Mouse (Mus musculus): ENCODE measurements at regions not wholly inside any gene's neighbourhood (a gene's known extent, or its start where the extent isn't known, plus 50 kb on each side); places are given as distances from the start of the nearest gene placed in this dataset.
A peak's percentile ranks its signal among the peaks of the same experiment; 100 is the strongest.

- no peak for DNase-seq (ENCODE audit: low read depth)
Observed at GRCm38 (mm10) chr7:74688116-74688702, 133.6 kb upstream of the Slco3a1 start.

DNA sequence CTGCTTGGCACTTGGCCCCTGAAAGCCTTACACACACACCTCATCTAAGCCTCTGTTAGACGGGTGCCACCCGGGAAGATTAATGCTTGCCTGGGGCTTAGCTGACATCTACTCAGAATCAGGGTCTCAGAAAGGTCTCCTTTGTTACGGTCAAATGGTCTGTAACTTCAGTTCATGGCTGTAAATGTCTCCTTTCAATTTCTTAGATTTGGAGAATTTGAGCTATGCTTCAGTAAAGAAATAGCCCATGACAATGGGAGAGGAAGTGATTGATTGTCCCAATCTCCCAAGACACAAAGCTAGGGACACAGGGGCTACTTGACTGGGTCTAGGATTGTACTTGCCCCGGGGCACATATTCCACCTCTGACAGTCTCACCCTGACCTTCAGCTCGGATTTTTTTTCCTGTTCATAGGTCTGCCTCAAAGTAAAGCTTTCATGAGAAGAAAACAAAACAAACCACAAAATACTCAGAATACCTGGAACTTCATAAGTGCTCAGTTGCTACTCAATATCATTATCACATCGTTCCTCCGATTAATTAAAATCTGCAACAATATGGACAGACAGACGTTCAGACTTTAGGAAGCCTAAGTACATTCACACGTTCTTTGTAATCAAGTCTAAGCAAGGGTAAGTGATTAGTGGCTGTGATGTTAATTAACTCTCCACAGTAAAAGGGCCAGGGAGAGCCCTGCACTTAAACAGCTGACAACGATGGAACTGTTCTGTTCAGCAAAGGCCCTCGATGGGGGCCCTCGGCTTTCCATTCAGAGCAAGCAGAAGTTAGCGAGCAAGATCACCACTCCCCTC, 132.9 kb upstream of the Slco3a1 start:
- no peak for DNase-seq (ENCODE audit: low read depth)

DNA sequence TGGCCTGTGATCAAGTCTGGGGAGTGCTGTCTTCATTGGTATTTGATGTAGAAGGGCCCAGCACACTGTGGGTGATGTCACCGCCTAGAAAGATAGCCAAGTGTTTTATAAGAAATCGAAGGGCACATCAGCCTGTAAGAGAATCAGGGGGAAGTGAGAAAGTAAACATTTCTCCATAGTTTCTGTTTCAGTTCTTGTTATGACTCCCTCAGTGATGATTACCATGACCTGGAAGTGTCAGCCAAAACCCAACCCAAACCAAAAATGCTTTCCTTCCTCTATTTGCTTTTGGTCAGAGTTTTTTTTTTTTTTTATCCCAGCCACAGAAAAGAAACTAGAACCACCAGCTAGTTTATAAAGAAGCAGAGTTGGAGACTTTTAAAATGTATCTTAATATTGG, 129.4 kb upstream of the Slco3a1 start:
- no peak for DNase-seq (ENCODE audit: low read depth)

DNA sequence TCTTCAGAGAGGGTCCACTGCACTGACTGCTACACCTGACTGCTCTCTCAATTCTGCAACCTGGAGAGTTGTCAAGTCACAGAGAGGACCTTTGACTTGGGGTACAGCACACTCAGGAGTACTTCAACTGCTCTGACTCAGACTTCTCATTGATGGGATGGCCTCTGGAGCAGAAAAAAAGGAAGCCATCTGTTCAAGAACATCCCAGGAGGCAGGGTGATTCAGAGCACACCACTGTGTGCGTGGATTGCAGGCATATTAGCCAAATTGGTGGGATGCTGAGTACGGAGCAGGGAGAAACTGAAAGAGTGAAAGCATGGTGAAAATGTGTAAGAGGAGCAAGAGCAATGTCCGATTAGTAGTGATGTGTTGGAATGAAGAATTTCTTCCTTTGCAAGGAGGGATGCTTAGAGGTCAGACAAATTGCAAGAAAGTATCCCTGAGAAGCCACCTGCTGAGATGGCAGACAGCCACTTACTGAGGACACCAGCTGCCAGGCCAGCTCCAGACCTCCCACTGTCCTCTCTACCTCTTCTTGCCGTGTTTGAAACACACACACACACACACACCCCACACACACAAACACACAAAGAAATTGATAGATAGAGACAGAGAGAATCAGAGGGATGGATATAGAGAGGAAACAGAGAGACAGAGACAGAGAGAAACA, 119.2 kb upstream of the Slco3a1 start:
- DNase-seq (ENCODE audit: low read depth) = no peak

DNA sequence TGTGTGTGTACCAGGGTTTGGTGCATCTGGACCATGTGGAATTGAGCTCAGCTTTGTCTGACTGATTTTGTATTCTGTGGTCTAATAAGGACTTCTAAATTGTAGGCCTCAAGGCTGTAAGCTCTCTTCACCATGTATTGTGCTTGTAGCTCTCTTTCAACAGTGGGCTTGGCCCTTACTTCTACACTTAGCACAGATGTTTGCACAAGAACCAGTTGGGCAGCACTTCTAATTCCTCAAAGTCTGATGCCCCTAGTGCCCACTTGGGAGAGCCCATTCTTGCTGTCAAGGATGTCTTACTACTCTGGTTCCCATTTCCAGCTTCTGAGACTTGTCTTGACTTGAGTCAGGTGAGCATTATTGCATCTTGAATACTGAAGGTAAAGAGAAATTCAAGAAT, 114.5 kb upstream of the Slco3a1 start:
- no peak for DNase-seq (ENCODE audit: low read depth)

GRCm38 (mm10) chr7:74667106-74667505, 112.5 kb upstream of the Slco3a1 start:
- DNase-seq (ENCODE audit: low read depth) = no peak

GRCm38 (mm10) chr7:74663820-74664219, 109.2 kb upstream of the Slco3a1 start:
- peak; percentile 60 for DNase-seq (ENCODE audit: low read depth)

GRCm38 (mm10) chr7:74647310-74647709, 92.7 kb upstream of the Slco3a1 start:
- no peak for DNase-seq (ENCODE audit: low read depth)

GRCm38 (mm10) chr7:74640171-74640570, 85.6 kb upstream of the Slco3a1 start:
- no peak for DNase-seq (ENCODE audit: low read depth)

- DNase-seq (ENCODE audit: low read depth) = no peak
Observed at GRCm38 (mm10) chr7:74632217-74632616, 77.6 kb upstream of the Slco3a1 start.

DNA sequence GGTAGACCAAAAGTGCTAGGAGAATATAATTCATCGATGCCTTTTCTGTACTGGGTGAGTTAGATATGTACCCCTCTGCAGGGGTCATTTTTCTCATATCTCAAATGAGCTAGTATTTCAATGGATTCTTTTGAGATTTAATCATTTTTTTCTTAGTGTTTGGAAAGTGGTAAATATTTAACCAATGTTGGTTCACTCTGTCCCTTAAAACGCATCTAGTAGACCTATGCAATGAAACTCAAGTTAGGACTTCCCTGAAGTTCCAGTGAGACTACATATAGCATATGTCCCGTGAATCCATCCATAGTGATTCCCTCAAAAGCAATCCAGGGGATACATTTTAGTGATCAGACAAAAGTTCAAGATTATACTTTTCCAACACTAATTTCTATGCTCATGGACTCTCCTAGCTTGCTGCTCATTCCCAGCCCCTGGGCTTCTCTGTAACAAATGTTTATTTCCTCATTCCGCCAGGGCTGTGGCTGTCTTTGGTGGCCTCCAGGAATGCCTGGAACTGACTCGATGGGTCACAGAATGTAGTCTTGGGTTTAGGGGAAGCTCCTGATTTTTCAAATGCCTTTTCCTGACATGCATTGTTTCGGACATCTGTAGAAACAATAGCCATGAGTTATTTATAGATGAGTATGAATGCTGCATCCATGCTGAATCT, 74.4 kb upstream of the Slco3a1 start:
- no peak for DNase-seq (ENCODE audit: low read depth)

Data from naive thymus-derived CD4-positive, alpha-beta T cell, adult 2 months (primary cell).